Comparison of ENCODE assay signal across 8 mouse cellular contexts in genomic region chr16:96145110-96145800, GRCm38 (mm10). TPM values are rescaled to one million over a fixed set of nuclear protein-coding genes. Genes with fewer than 3 reads are reported as not detected.
DNase-seq lines count a peak whose midpoint lies in the region; ATAC-seq and TF ChIP-seq lines count a peak whose summit lies in the region.

Wrb (plus strand) TSS chr16:96145407.

- peak; percentile 100 for DNase-seq in MN1 (ENCODE audit: low spot score)
- peak; percentile 100 for DNase-seq in cerebellum, adult 9-10 months
- DNase-seq in hindbrain, embryonic 10.5 days (ENCODE audit: low spot score): peak; percentile 100
- peak; percentile 100 for DNase-seq in layer of hippocampus, adult 9-11 months
- peak; percentile 100 for DNase-seq in lung, postnatal 0 days (ENCODE audit: low spot score)
- DNase-seq in ovary, postnatal 14 days (ENCODE audit: low spot score): peak; percentile 100
- DNase-seq in thymus, postnatal 14 days: peak; percentile 100

- TF ChIP-seq CTCF in lung, postnatal 0 days (IDR thresholded peaks at IDR 0.05): peak; percentile 99

- no peaks in the 10 kb centered on the region for H3K27me3 ChIP-seq in hindbrain, embryonic 10.5 days (ENCODE audit: insufficient read depth, poor library complexity, severe bottlenecking)
- no peaks in the 10 kb centered on the region for H3K27me3 ChIP-seq in lung, postnatal 0 days (replicated peaks; ENCODE audit: insufficient read depth, low read length)

- peaks cover 7% of the 10 kb centered on the region; the same call in 1 of the 2 replicates for H3K36me3 ChIP-seq in hindbrain, embryonic 10.5 days
- no peaks in the 10 kb centered on the region for H3K36me3 ChIP-seq in lung, postnatal 0 days (ENCODE audit: insufficient read depth, low read length)

- H3K27ac ChIP-seq in hindbrain, embryonic 10.5 days: peak within 1 kb of the TSS; percentile 87
- H3K27ac ChIP-seq in lung, postnatal 0 days (ENCODE audit: low read length): no peak within 1 kb of the TSS

- peaks cover 6% of the 10 kb centered on the region; the same call in 1 of the 2 replicates for H3K9me3 ChIP-seq in hindbrain, embryonic 10.5 days
- no peaks in the 10 kb centered on the region for H3K9me3 ChIP-seq in lung, postnatal 0 days (ENCODE audit: low read length)

- peak within 1 kb of the TSS; percentile 82 for H3K4me3 ChIP-seq in hindbrain, embryonic 10.5 days
- peak within 1 kb of the TSS; percentile 74 for H3K4me3 ChIP-seq in lung, postnatal 0 days (ENCODE audit: low read depth, low read length)

- peaks cover 17% of the 10 kb centered on the region for H3K4me1 ChIP-seq in hindbrain, embryonic 10.5 days (replicated peaks)
- H3K4me1 ChIP-seq in lung, postnatal 0 days (ENCODE audit: insufficient read depth, low read depth, low read length): 0 out of 2 replicates have a peak, but pooled peaks cover 4% of the 10 kb centered on the region

- peak within 1 kb of the TSS; percentile 81 for H3K4me2 ChIP-seq in lung, postnatal 0 days (replicated peaks; ENCODE audit: low read depth, low read length)

- under 1% methylated on average over 68 of the region's 68 CpGs for WGBS in hindbrain, embryonic 10.5 days
- WGBS in lung, postnatal 0 days: under 1% methylated on average over 68 of the region's 68 CpGs

- peak within 1 kb of the TSS; percentile 6 for H3K9ac ChIP-seq in lung, postnatal 0 days (replicated peaks; ENCODE audit: low read depth)

- no peak for TF ChIP-seq EP300 in lung, postnatal 0 days (IDR thresholded peaks at IDR 0.05)

- peak; percentile 97 for ATAC-seq in frontal cortex, adult (ENCODE audit: low TSS enrichment)
- peak; percentile 96 for ATAC-seq in lung, postnatal 0 days

RNA-seq across cellular contexts. Expression of gene Wrb, which starts in this region (rescaled TPM):
- polyA plus RNA-seq in hindbrain, embryonic 10.5 days (2016; fragmentation: Nextera tagmentation; extraction: Ambion mirVana): 115 and 117 TPM in 2 replicates
- 25.3 and 28.6 TPM in 2 replicates for polyA plus RNA-seq in lung, postnatal 0 days (2015; fragmentation: Nextera tagmentation; extraction: Ambion mirVana)
